ENCODE assay signal across 8 mouse cellular contexts in the genomic region with DNA sequence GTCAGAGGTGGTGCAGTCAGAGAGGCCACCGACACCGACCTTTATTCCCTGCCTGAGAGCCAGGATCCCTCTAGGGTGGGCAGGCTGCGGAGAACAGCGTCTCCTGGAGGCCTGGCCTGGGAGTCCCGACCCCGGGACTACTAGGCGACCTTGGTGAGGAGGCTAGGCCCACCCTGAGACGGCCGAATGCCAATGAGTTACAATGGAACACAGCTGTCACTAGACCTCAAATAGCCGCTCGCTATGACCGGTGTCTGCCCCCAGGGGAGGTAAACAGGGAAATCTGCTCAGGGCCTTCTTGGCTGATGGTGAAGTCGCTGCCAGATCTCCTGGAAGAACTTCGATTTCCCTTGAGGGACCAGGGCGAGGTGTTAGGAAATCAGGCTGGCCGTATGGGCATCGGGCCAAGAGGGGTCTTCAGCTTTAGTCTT. TPM values are rescaled to one million over a fixed set of nuclear protein-coding genes. Genes with fewer than 3 reads are reported as not detected.
DNase-seq lines count a peak whose midpoint lies in the region; ATAC-seq and TF ChIP-seq lines count a peak whose summit lies in the region.

No protein-coding gene starts in this region.

- no peaks in the 10 kb centered on the region for H3K27me3 ChIP-seq in E14TG2a.4 (ENCODE audit: insufficient read depth, low read length)
- no peaks in the 10 kb centered on the region for H3K27me3 ChIP-seq in embryonic facial prominence, embryonic 12.5 days
- H3K27me3 ChIP-seq in kidney, adult 2 months (replicated peaks; ENCODE audit: control insufficient read depth, insufficient read depth, low read length), result no peaks in the 10 kb centered on the region
- no peaks in the 10 kb centered on the region for H3K27me3 ChIP-seq in liver, embryonic 15.5 days

- peak; percentile 25; the same call in 1 of the 2 replicates for TF ChIP-seq CTCF in E14TG2a.4 (conservative IDR thresholded peaks at IDR 0.05; ENCODE audit: low read length)
- peak; percentile 39; the same call in 1 of the 2 replicates for TF ChIP-seq CTCF in kidney, adult 2 months (conservative IDR thresholded peaks at IDR 0.05; ENCODE audit: insufficient read depth, insufficient read length, low read depth, low read length)

- peaks cover 43% of the 10 kb centered on the region for H3K36me3 ChIP-seq in E14TG2a.4 (ENCODE audit: insufficient read depth, low read length)
- H3K36me3 ChIP-seq in embryonic facial prominence, embryonic 12.5 days, result peaks cover 31% of the 10 kb centered on the region
- H3K36me3 ChIP-seq in kidney, adult 2 months (ENCODE audit: control insufficient read depth, insufficient read depth, low read length), result peaks cover 2% of the 10 kb centered on the region; the same call in 1 of the 2 replicates
- peaks cover 35% of the 10 kb centered on the region for H3K36me3 ChIP-seq in liver, embryonic 15.5 days (replicated peaks)

- peak overlapping the region; percentile 90 for H3K4me2 ChIP-seq in embryonic facial prominence, embryonic 12.5 days (replicated peaks)
- peak overlapping the region; percentile 91 for H3K4me2 ChIP-seq in liver, embryonic 15.5 days

- peak; percentile 48 for ATAC-seq in embryonic facial prominence, embryonic 12.5 days (ENCODE audit: insufficient number of reproducible peaks, insufficient read depth, low FRiP score, low TSS enrichment)
- peak; percentile 63 for ATAC-seq in liver, embryonic 15.5 days (ENCODE audit: insufficient read depth)

- H3K4me3 ChIP-seq in E14TG2a.4 (replicated peaks; ENCODE audit: low read length), result peak overlapping the region; percentile 96
- H3K4me3 ChIP-seq in embryonic facial prominence, embryonic 12.5 days, result peak overlapping the region; percentile 83
- H3K4me3 ChIP-seq in kidney, adult 2 months (ENCODE audit: insufficient read depth, low read depth, low read length), result peak overlapping the region; percentile 81
- peak overlapping the region; percentile 84 for H3K4me3 ChIP-seq in liver, embryonic 15.5 days (replicated peaks)

- WGBS in embryonic facial prominence, embryonic 12.5 days, result 11% methylated on average over 17 of the region's 17 CpGs
- 3% methylated on average over 17 of the region's 17 CpGs for WGBS in kidney, adult 2 months
- 8% methylated on average over 17 of the region's 17 CpGs for WGBS in liver, embryonic 15.5 days (ENCODE audit: insufficient replicate concordance)

- peak overlapping the region; percentile 76 for H3K9ac ChIP-seq in embryonic facial prominence, embryonic 12.5 days
- peak overlapping the region; percentile 84 for H3K9ac ChIP-seq in liver, embryonic 15.5 days

- H3K9me3 ChIP-seq in E14TG2a.4 (ENCODE audit: low read length), result no peaks in the 10 kb centered on the region
- H3K9me3 ChIP-seq in embryonic facial prominence, embryonic 12.5 days, result no peaks in the 10 kb centered on the region
- no peaks in the 10 kb centered on the region for H3K9me3 ChIP-seq in liver, embryonic 15.5 days (replicated peaks)

- peak overlapping the region; percentile 76; the same call in 1 of the 2 replicates for H3K27ac ChIP-seq in embryonic facial prominence, embryonic 12.5 days
- H3K27ac ChIP-seq in kidney, adult 2 months (ENCODE audit: insufficient read depth, low read depth, low read length), result peak overlapping the region; percentile 40
- peak overlapping the region; percentile 78 for H3K27ac ChIP-seq in liver, embryonic 15.5 days (replicated peaks)

- H3K4me1 ChIP-seq in E14TG2a.4 (replicated peaks; ENCODE audit: low read depth, low read length), result peaks cover 57% of the 10 kb centered on the region
- peaks cover 44% of the 10 kb centered on the region for H3K4me1 ChIP-seq in embryonic facial prominence, embryonic 12.5 days
- H3K4me1 ChIP-seq in kidney, adult 2 months (ENCODE audit: control insufficient read depth, insufficient read depth, low read length), result peaks cover 9% of the 10 kb centered on the region; the same call in 1 of the 2 replicates
- H3K4me1 ChIP-seq in liver, embryonic 15.5 days (replicated peaks), result peaks cover 69% of the 10 kb centered on the region

- peak; percentile 41 to 47 for DNase-seq in adrenal gland, adult 18-20 months (ENCODE audit: low spot score in 2 of 2)
- DNase-seq in heart, adult 8-10 months (ENCODE audit: low spot score), result peak; percentile 45
- DNase-seq in kidney, adult 2 months, result peak; percentile 49
- peak; percentile 19 to 40 for DNase-seq in natural killer cell, adult 2 months (ENCODE audit: low spot score in 2 of 2)
- DNase-seq in thymus, postnatal 25 days, result peak; percentile 62

- no peak for TF ChIP-seq POLR2A in kidney, adult 2 months (IDR thresholded peaks at IDR 0.05; ENCODE audit: low read depth, low read length)

RNA-seq across cellular contexts. Expression of a gene that starts 0.7 kb away (rescaled TPM):
- 10 to 100 TPM; 29.7 to 30.4 TPM for total RNA-seq in adrenal gland, adult 18-20 months (2021)
- 23.1 and 25.1 TPM in 2 replicates for polyA plus RNA-seq in embryonic facial prominence, embryonic 12.5 days (2016; fragmentation: Nextera tagmentation; extraction: Ambion mirVana)
- total RNA-seq in heart, adult 8-10 months (2022), result 10 to 100 TPM; 26.2 to 34.0 (median 28.9) TPM
- polyA plus RNA-seq in kidney, adult 2 months (2012; rRNA removed), result 10.1 and 12.0 TPM in 2 replicates
- 9.5 and 10.4 TPM in 2 replicates for polyA plus RNA-seq in liver, embryonic 15.5 days (2015; fragmentation: Nextera tagmentation; extraction: Ambion mirVana)

RNA-seq across cellular contexts. Expression of a gene that starts 9.1 kb away (rescaled TPM):
- 10 to 100 TPM; 17.9 TPM for total RNA-seq in adrenal gland, adult 18-20 months (2021)
- 100 and 103 TPM in 2 replicates for polyA plus RNA-seq in embryonic facial prominence, embryonic 12.5 days (2016; fragmentation: Nextera tagmentation; extraction: Ambion mirVana)
- 1 to 10 TPM; 5.6 to 9.1 (median 7.8) TPM for total RNA-seq in heart, adult 8-10 months (2022)
- 17.7 and 18.8 TPM in 2 replicates for polyA plus RNA-seq in kidney, adult 2 months (2012; rRNA removed)
- 43.9 and 51.8 TPM in 2 replicates for polyA plus RNA-seq in liver, embryonic 15.5 days (2015; fragmentation: Nextera tagmentation; extraction: Ambion mirVana)

RNA-seq across cellular contexts. Expression of a gene that starts 50.8 kb away (rescaled TPM):
- 1 to 10 TPM; 5.6 to 6.0 TPM for total RNA-seq in adrenal gland, adult 18-20 months (2021)
- 7.1 and 7.6 TPM in 2 replicates for polyA plus RNA-seq in embryonic facial prominence, embryonic 12.5 days (2016; fragmentation: Nextera tagmentation; extraction: Ambion mirVana)
- total RNA-seq in heart, adult 8-10 months (2022), result 1 to 10 TPM; 1.3 to 2.2 (median 1.4) TPM
- polyA plus RNA-seq in kidney, adult 2 months (2012; rRNA removed), result 0.99 and 1.5 TPM in 2 replicates
- 0.29 and 0.30 TPM in 2 replicates for polyA plus RNA-seq in liver, embryonic 15.5 days (2015; fragmentation: Nextera tagmentation; extraction: Ambion mirVana)

Comparison
In these comparisons a context has a peak if more than half of its experiments do, and no peak if none do; other contexts are left out.
1. Peak in every context shown above with its lines: DNase-seq, ATAC-seq, H3K4me3 ChIP-seq and H3K27ac ChIP-seq.